In the genomic region with DNA sequence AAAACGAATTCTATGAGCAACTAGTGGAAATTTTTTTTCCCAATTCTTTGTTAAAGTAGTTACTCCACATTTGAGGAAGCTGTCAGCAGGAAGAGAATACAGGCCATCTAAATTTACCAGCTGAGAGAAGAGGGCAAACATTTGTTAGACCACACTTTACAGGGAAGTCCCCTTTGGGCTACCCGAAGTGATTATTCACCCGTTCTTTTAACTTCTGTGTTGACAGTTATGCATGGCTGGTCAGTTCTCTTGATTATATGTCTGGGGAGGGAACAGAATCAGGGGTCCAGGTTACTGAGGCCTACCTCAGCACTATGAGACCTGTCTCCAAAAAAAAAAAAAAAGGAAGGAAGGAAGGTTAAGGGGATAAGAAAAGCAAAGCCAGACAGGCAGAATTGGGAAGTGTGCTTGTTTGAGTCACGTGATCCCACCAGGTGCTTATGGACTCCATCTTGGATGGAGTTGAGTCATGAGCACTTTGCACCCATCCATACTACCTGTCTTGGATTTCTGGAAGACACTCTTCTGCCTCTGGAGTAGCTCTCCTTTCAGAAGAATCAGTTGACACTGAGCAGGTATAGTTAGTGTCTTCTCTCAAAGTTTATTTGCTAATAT, we compare ENCODE assay signal across 1 mouse cellular context.
TF ChIP-seq lines count a peak whose summit lies in the region.

No protein-coding gene starts in this region.

TF ChIP-seq in CH12.LX, 34 proteins besides CTCF, POLR2A, EP300 and RAD21 (continued from another document):
- TF ChIP-seq NELFE (IDR thresholded peaks at IDR 0.05; ENCODE audit: low read depth, low read length): 0 out of 2 replicates have a peak, but pooled peaks have one; percentile 18
- TF ChIP-seq GABPA (IDR thresholded peaks at IDR 0.05; ENCODE audit: insufficient replicate concordance, low read depth, low read length): no peak
